Mouse (Mus musculus) layer of hippocampus, adult 2 months (tissue): ENCODE results near the gene Rpl19. TPM values are rescaled to one million over a fixed set of nuclear protein-coding genes. Genes with fewer than 3 reads are reported as not detected.

ENCODE experiments used
- DNase-seq, 2 experiments: peaks; one replicate each; pipeline ENCODE4 v3.0.0; 2022; ENCODE audit warnings: low spot score in 2 of 2
- H3K27ac ChIP-seq: fragments of 200-600 bp; 2 replicates; pipeline ENCODE4 v1.8.1; 2022
- H3K4me3 ChIP-seq: fragments of 200-600 bp; 2 replicates; pipeline ENCODE4 v1.8.1; 2022; ENCODE audit warnings: mild to moderate bottlenecking
- CTCF ChIP-seq: fragments of 200-600 bp; conservative IDR thresholded peaks from 2 replicates; pipeline ENCODE4 v1.8.1; 2022; ENCODE audit warnings: antibody characterized with exemption, mild to moderate bottlenecking, moderate library complexity
- long read RNA-seq, 2 experiments: library from polyadenylated mRNA; stranded (forward); transcript quantifications; one replicate each; pipeline ENCODE4 v2.0.0; 2021; ENCODE audit warnings: borderline mapping rate in 2 of 2
- total RNA-seq, 2 experiments: library from RNA; stranded (reverse); gene quantifications; 2 replicates each; pipeline ENCODE4 v1.2.3; 2021

The Rpl19 gene
- total RNA-seq, result 100 to 1,000 TPM; 615 to 621 TPM
- long read RNA-seq, experiment 1, transcript Rpl19-201 (6 exons, 751 nt), result major isoform, 116 of 135 reads
- long read RNA-seq, experiment 1, partial matches to known transcripts, result 15 of 135 reads
- long read RNA-seq, experiment 1, other reads (novel, unspliced or antisense), result 2 of 135 reads
- long read RNA-seq, experiment 2, transcript Rpl19-201 (6 exons, 751 nt), result major isoform, 217 of 248 reads
- long read RNA-seq, experiment 2, transcript Rpl19-202 (6 exons, 737 nt), result minor isoform, 9 of 248 reads
- long read RNA-seq, experiment 2, partial matches to known transcripts, result 20 of 248 reads
- long read RNA-seq, experiment 2, other reads (novel, unspliced or antisense), result 2 of 248 reads

DNA sequence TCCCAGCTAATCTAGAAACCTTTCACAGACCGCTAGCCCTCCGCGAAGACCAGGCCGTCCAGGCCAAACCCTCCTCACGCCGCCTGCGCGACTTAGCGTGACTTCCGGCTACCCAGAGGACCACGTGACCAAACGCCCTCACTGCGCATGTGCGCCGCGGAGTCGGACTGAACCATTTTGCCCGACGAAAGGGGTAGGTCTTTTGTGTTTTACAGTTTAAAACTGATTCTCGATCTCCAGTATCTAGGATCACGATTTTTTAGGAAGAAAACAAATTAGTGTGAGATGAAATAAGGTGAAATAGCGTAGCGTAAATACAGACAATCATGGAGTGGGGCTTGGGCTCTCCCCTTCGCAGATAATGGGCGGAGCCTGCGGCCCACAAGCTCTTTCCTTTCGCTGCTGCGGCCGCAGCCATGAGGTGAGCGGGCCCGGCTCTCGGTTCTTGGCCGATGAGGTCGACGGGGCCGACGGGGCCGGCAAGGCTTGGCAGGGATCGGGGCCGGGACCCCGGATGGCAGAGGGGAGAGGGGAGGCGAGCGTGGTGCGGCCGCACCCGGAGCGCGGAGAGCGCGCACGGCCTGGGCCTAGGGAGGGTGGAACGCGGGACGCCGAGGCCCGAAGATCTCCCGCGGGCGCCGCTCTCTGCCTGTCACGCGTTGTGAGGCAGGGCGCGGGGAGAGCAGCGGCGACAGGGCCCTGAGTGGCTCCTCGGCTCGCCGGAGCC, at the start of gene Rpl19:
Gene Rpl19 (plus strand): TSS at position 141 of the 727 bp plus-strand sequence.
- peak within 1 kb of the TSS; percentile 99 for H3K27ac ChIP-seq
- no peak for TF ChIP-seq CTCF
- H3K4me3 ChIP-seq, result peak within 1 kb of the TSS; percentile 83
- peak; percentile 92 to 93 for DNase-seq

DNA sequence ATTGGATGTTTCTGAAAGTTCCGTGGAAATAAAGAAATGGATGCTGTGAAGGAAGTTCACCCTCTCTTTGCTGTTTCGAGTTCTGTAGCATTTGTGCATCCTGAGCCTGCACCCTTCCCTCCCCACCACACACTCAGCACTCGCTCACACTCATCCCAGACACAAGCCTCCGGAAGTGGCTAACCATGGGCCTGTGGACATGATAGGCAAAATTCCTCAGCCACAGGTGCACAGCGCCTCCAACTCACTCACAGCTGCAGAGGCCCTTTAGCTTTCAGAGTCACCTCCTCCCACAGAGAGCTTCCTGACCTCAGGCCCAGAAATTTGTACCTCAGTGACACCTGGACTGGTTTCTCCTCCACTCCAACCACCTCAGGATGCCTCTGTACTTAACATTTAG, 48.7 kb upstream of the Rpl19 start:
- TF ChIP-seq CTCF, result no peak
- Histone ChIP-seq H3K4me3 (no peak overlapping the region), H3K27ac (no peak overlapping the region)
- no peak for DNase-seq

DNA sequence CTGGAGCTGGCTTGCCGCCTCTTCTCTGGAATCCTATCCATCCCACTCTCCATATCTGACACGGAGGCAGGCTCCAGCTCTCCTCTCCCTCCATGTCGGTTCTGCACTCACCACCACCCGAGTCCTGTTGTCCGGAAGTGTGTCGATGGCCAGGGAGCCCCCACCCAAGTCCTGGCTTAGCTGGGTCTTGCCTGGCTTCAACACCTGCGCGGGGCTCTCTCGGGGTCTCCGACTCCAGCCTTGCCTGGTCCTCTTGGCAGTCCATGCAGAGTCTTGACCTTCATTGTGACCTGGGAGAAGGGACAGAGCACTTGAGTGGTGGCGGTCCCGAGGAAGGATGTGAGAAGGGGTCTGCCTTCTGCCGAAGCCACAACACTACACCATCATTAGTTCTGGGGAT, 48.1 kb upstream of the Rpl19 start:
- DNase-seq, result no peak
- no peak for TF ChIP-seq CTCF
- Histone ChIP-seq H3K4me3 (no peak overlapping the region), H3K27ac (no peak overlapping the region)

DNA sequence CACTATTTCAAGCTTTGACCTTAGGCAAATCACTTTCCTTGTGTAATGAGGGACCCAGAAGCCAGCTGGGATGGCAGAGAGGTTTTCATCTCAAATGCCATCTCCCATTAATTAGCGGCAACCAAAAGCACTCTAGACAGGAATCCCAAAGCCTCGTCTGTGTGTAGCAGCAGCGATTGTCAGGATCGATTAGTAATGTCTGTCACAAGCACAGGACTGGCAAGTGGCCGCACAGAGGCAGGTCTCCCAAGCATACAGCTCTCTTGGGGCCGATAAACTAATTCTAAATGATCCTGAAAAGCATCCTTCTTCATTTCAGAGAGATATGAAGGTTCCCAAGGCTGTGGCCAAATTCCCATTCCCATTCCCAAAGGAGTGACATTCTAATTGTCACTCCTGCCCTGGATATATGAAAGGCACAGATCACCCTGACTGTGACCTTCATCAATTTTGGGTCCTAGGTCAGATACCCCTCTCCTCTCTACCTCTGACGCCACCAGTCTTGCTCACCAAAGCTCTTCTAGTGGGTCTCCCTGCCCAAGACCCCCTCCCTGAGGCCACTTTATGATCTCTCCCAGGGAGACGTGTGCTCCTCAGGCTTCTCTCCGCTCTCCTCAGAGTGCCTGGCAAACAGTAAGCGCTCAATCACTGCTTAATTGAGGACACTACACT, 46.5 kb upstream of the Rpl19 start:
- DNase-seq, result no peak
- no peak for TF ChIP-seq CTCF
- Histone ChIP-seq H3K4me3 (no peak overlapping the region), H3K27ac (no peak overlapping the region)

DNA sequence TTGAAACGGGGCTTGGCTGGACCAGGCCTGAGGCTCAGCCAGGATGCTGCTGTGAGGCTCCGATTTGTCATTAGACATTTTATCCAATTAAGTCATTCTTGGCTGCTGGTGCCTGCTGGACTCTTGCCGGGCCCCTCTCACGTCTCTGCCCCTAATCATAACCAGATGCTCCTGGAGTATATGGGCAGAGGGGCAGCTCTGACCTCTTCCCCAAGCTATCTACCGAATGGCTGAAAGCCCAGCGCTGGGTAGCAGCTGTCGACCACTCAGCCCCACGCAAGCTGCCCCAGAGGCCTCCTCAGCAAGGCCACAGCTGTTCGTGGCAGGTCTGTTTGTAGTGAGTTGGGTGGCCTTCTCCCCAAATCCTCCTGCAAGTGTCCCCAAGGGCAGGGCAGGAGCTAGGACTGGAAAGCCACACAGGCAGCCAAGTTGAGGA, 46.0 kb upstream of the Rpl19 start:
- DNase-seq, result no peak
- no peak overlapping the region for H3K27ac ChIP-seq
- no peak for TF ChIP-seq CTCF
- H3K4me3 ChIP-seq, result no peak overlapping the region

DNA sequence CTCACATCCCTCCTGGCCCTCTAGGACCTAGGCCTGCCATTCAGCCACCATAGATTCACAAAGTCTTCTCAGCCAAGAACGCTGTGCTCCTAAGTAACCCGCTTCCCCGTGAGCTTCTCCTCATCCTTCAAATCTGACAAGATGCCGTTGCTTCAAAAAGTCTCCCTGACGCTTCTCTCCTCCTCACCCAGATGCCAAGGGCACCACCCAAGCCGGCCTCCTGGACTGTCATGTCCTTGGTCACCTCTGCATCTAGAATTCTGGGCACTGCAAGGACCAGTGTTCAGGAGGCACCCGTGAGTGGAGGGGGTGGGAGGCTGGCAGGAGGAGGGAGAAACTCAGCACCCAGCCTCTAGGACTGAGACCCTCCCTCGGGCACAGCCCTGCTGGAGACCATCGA, 43.8 kb upstream of the Rpl19 start:
- no peak for DNase-seq
- TF ChIP-seq CTCF, result no peak
- no peak overlapping the region for H3K27ac ChIP-seq
- no peak overlapping the region for H3K4me3 ChIP-seq

DNA sequence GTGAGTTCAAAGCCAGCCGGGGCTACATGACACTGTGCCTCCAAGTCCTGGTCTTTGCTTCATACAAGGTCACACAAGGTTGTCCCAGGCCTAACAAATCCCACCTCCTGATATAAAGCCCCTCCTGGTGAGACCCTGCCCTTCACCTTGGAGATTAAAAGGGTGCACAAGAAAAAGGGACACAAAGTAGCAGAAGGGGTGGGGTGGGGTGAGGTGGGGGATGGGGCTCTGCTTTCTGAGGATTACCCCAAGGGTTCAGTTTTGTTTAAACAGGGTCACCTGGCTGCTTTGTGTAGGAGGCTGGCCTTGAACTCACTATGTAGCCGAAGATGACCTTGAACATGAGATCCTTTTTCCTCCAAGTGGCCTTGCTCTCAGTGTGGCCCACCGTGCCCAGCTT, 43.0 kb upstream of the Rpl19 start:
- Histone ChIP-seq H3K4me3 (no peak overlapping the region), H3K27ac (no peak overlapping the region)
- TF ChIP-seq CTCF, result no peak
- DNase-seq, result no peak

DNA sequence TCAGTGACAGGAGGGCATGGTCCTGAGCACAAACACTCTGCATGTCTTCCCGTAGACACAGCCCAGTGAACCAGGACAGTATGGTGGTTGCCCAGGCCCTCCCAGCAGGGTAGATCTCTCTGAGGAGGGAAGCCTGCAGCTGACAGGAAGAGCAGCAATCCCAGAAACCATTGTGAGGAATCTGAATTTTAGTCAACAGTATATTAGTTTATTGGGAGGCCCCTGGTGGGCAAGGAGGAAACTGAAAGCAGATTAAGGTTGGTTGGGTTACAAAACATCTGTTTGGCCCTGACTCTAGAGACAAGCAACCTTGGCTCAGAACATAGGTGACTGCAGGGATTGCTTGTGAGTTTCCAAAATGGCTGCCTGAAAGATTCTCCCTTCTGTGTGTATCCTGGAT, 42.5 kb upstream of the Rpl19 start:
- TF ChIP-seq CTCF, result peak; percentile 28
- no peak overlapping the region for H3K27ac ChIP-seq
- no peak for DNase-seq
- no peak overlapping the region for H3K4me3 ChIP-seq

DNA sequence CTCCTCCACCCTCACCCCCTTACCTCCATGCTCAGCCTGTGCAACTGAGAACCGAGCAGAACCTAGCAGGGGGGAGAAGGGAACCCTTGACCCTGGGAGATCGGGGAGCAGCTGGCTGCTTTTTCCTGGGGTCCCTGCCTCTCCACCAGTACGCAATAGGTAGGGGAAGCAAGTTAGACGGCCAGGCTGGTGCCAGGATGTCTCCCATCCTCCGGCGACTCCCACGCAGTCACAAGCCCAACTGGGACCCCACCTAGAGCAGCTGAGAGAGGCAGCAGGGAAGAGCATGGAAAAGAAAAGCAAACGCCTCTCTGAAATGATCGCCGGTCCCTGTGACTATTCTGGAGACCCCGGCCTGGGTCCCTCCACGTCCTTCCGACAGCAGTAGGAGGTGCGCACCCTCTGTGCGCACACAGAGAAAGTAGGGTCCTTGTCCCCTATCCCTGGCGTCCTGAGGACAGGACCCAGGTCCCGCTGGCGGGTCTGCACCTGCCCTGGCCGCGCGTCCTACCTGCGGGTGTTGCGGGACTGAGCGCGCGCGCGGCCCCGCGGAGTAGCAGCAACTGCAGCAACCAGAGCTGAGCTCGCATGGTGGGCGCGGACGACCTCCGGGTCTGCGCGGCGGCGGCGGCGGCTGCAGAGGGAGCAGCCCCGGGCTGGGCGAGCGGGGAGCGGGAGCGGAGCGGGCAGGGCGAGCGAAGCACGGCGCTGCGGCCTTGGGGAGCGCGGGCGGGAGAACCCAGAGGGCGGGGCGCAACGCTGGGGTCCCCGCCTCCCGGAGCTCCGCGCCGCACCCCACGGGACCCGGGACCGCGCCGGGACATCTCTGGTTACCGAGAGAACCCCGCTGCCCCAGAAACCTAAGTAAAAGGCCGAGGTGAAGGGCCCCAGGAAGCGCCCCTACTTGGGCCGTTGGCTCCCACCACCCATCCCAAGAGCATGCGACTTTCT, 40.5 kb upstream of the Rpl19 start, which contains the start of gene Plxdc1:
Gene Plxdc1 (minus strand): TSS at position 718 of the 951 bp plus-strand sequence.
- Histone ChIP-seq H3K27ac (peak within 1 kb of the TSS; percentile 95), H3K4me3 (peak within 1 kb of the TSS; percentile 62)
- no peak for TF ChIP-seq CTCF
- DNase-seq, result no peak

DNA sequence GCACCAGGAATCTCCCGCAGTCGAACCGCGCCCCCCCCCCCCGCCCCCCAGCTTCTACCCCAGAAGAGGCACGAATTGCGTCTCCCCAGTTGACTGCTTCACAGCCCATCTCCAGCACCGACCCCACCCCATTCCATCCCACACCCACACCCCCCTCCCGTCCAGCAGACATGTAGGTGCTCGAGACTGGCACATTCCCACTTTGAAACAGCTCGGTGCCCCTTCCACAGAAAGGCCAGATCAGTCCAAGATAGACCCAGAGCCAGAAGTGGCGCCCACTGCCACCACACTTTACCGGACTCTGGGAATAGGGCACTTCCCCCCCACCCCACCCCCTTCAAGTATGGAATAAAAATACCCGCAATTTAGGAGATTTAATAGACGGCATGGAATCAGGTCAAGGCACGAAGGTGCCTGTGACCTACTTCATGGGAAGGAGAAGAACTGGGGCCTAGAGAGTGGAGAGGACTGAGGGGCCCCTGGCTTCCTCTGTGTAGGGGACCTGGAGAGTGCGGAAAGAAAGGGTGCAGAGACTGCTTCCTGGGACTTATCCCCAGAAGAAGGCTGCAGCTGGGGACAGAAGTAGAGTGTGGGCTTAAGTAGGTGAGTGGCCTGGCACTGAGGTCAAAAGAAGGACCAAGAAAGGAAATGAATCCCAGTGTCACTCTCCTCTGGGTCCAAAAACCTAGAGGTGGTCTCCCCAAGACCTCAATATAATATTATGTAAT, 39.6 kb upstream of the Rpl19 start:
- no peak for TF ChIP-seq CTCF
- H3K27ac ChIP-seq, result peak overlapping the region; percentile 95; the same call in 1 of the 2 replicates
- no peak for DNase-seq
- peak overlapping the region; percentile 62 for H3K4me3 ChIP-seq

DNA sequence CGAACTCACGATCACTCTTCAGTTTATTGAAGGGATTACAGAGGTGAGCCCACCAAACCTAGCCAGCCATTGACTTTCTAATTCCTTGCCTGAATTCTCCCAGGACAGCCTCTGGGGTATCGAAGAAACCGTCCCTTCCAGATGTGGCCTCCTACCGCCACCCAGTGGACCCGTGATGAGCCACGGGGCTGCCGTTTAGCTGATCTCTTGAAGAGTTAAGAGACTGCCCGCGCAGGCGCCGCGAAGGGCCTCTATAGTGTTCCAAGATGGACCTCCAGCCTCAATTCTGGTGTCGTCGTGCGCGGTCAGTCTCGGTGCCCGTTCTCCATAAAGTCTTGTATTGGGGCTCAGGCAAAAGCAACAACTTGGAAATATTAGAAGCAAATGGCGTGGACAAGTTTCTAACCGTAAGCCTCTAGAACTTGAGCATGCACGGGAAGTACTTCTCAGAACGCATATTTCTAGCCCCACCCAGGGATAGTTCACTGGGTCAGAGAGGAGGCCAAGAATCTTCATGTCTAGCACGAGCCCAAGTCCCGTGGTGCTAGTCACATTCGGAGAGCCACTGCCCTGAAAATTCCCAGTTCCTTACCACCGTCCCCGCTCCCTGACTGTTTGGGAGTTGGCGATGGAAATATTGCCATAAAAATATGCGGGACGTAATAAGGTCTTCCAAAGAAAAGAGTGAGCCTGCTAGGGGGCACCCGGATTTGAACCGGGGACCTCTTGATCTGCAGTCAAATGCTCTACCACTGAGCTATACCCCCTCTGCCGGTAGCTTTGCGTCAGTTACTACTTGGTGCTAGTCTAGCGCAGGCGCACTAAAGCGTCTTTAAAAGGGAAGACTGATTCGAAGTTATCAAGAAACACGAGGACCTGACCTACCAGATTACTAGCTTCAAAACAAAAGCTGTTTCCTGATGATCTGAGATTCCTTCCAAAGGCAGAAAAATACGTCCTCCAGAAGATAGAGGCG, 38.7 kb upstream of the Rpl19 start:
- DNase-seq, result peak; percentile 95 to 97
- peak overlapping the region; percentile 81 for H3K4me3 ChIP-seq
- peak; percentile 88 for TF ChIP-seq CTCF
- peak overlapping the region; percentile 95 for H3K27ac ChIP-seq
